Mouse (Mus musculus) frontal cortex, adult 2 months (tissue): ENCODE data around the gene Ggt5. TPM values are rescaled to one million over a fixed set of nuclear protein-coding genes. Genes with fewer than 3 reads are reported as not detected.

Experiments used
- DNase-seq, 2 experiments: peaks; one replicate each; pipeline ENCODE4 v3.0.0; 2022; ENCODE audit warnings: low spot score in 1 of 2; ENCODE audit errors: extremely low spot score in 1 of 2
- polyA plus RNA-seq: library from polyadenylated mRNA; depleted of rRNA; stranded (reverse); fragments of >200 nt; gene quantifications from 2 replicates; pipeline ENCODE4 v1.2.3, GENCODE M21; 2012; rRNA removed

Ggt5 gene
- polyA plus RNA-seq, 1 experiment = 4.7 TPM

GRCm38 (mm10) chr10:75649001-75649400, 59.9 kb downstream of the Ggt5 start:
- DNase-seq = no peak

GRCm38 (mm10) chr10:75649406-75649995, 60.4 kb downstream of the Ggt5 start:
- DNase-seq = no peak

GRCm38 (mm10) chr10:75650306-75650902, 61.3 kb downstream of the Ggt5 start:
- DNase-seq = no peak

- DNase-seq = no peak
These were observed 62.4 kb downstream of the Ggt5 start for GRCm38 (mm10) chr10:75651381-75652068.

- DNase-seq = no peak
These were observed 64.9 kb downstream of the Ggt5 start for GRCm38 (mm10) chr10:75654053-75654452.

GRCm38 (mm10) chr10:75657165-75657564, 68.0 kb downstream of the Ggt5 start:
- no peak for DNase-seq

- DNase-seq = no peak
These were observed 68.6 kb downstream of the Ggt5 start for GRCm38 (mm10) chr10:75657772-75658171.

- DNase-seq = no peak
These were observed 72.2 kb downstream of the Ggt5 start for GRCm38 (mm10) chr10:75661381-75661780.

- no peak for DNase-seq
These were observed 72.7 kb downstream of the Ggt5 start for GRCm38 (mm10) chr10:75661876-75662275.

- no peak for DNase-seq
These were observed 73.4 kb downstream of the Ggt5 start for GRCm38 (mm10) chr10:75662575-75662974.

- no peak for DNase-seq
These were observed 75.6 kb downstream of the Ggt5 start for GRCm38 (mm10) chr10:75664673-75665270.

GRCm38 (mm10) chr10:75666451-75667030, 77.4 kb downstream of the Ggt5 start:
- DNase-seq = peak in 1 of 2 experiments; percentile 58

Other genes starting within 250 kb of the Ggt5 start
- 0.16 and 0.21 TPM in 2 replicates for gene Upb1, start 188.2 kb upstream of the Ggt5 start, polyA plus RNA-seq
- gene Snrpd3, start 71.8 kb upstream of the Ggt5 start, polyA plus RNA-seq = 33.8 and 34.6 TPM in 2 replicates
- 15.9 and 17.2 TPM in 2 replicates for gene Gucd1, start 71.4 kb upstream of the Ggt5 start, polyA plus RNA-seq
- gene Lrrc75b, start 29.0 kb upstream of the Ggt5 start, polyA plus RNA-seq = 8.4 and 8.7 TPM in 2 replicates
- 4.2 and 4.8 TPM in 2 replicates for gene Ggt1, start 27.7 kb upstream of the Ggt5 start, polyA plus RNA-seq
- gene Susd2, start 54.7 kb downstream of the Ggt5 start, polyA plus RNA-seq = 10.3 and 11.7 TPM in 2 replicates
- 50.9 and 57.4 TPM in 2 replicates for gene Cabin1, start 175.0 kb downstream of the Ggt5 start, polyA plus RNA-seq
- gene Ddt, start 184.1 kb downstream of the Ggt5 start, polyA plus RNA-seq = 69.6 and 80.8 TPM in 2 replicates
- not detected in 2 replicates for gene Gm20441, start 191.6 kb downstream of the Ggt5 start, polyA plus RNA-seq
- 8.6 and 10.4 TPM in 2 replicates for gene Gstt3, start 192.1 kb downstream of the Ggt5 start, polyA plus RNA-seq
- 29.8 and 39.9 TPM in 2 replicates for gene Gstt1, start 209.2 kb downstream of the Ggt5 start, polyA plus RNA-seq
- gene Gstt4, start 233.2 kb downstream of the Ggt5 start, polyA plus RNA-seq = not detected in 2 replicates
- gene Gstt2, start 248.1 kb downstream of the Ggt5 start, polyA plus RNA-seq = 17.8 and 20.9 TPM in 2 replicates